Comparison of ENCODE assay signal across 20 mouse cellular contexts in the genomic region with DNA sequence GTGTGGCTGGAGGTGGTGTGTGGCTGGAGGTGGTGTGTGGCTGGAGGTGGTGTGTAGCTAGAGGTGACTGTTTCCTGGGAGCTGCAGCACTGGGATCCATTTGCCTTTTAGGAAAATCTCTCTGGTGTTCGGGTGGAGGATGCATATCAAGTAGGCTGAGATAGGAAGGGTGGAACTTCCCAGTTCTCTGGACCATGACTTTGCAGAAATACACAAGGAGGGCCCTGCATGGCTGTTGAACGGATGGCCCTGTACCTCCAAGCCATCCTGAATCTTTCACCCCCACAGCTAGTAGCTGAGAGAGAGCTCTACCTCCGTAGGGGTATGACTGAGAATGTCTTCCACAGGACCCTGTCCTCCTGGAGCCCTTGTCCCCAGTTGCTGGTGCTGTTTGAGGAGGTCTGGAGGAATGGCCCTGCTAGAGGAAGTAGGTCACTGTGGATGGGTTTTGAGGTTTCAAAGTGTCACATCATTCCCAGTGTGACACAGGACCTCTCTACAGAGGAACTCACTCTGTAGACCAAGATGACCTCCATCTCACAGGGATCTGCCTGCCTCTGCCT. TPM values are rescaled to one million over a fixed set of nuclear protein-coding genes. Genes with fewer than 3 reads are reported as not detected.
DNase-seq lines count a peak whose midpoint lies in the region; ATAC-seq and TF ChIP-seq lines count a peak whose summit lies in the region.
"Had no signal": no experiment of that assay in that cellular context is flagged by ENCODE, and none has a peak within 500 bp of the region (broad histone marks: within the 10 kb centered on the region; RNA-seq: fewer than 3 reads in every experiment).

No protein-coding gene starts in this region.

- peaks cover 36% of the 10 kb centered on the region for H3K4me1 ChIP-seq in hindbrain, embryonic 10.5 days (replicated peaks)
- peaks cover 20% of the 10 kb centered on the region for H3K4me1 ChIP-seq in hindbrain, embryonic 12.5 days
- H3K4me1 ChIP-seq in liver, embryonic 12.5 days, result peaks cover 80% of the 10 kb centered on the region
- H3K4me1 ChIP-seq in small intestine, adult 2 months (ENCODE audit: control insufficient read depth, insufficient read depth, insufficient read length, low read length), result peaks cover 37% of the 10 kb centered on the region
- peaks cover 33% of the 10 kb centered on the region for H3K4me1 ChIP-seq in kidney, embryonic 16.5 days (ENCODE audit: insufficient read depth, low read length)

- intact Hi-C loops in gastrocnemius, postnatal 36 days (cut with DNase I), result no loop called here

- WGBS in hindbrain, embryonic 10.5 days, result 89% methylated on average over 3 of the region's 3 CpGs
- 79% methylated on average over 3 of the region's 3 CpGs for WGBS in hindbrain, embryonic 12.5 days
- WGBS in liver, embryonic 12.5 days (ENCODE audit: insufficient replicate concordance), result 24% methylated on average over 3 of the region's 3 CpGs
- 52% methylated on average over 3 of the region's 3 CpGs for WGBS in small intestine, adult 2 months
- WGBS in kidney, embryonic 16.5 days, result 83% methylated on average over 3 of the region's 3 CpGs

- TF ChIP-seq CTCF in small intestine, adult 2 months (IDR thresholded peaks at IDR 0.05; ENCODE audit: extremely low read depth, insufficient read length, insufficient replicate concordance, low read depth, low read length), result no peak

- H3K9ac ChIP-seq in hindbrain, embryonic 12.5 days, result no peak overlapping the region
- H3K9ac ChIP-seq in liver, embryonic 12.5 days, result peak overlapping the region; percentile 60
- H3K9ac ChIP-seq in kidney, embryonic 16.5 days (replicated peaks; ENCODE audit: low read length), result no peak overlapping the region
- H3K9ac ChIP-seq: lung, embryonic 14.5 days; neural tube, embryonic 13.5 days had no signal

- H3K36me3 ChIP-seq in hindbrain, embryonic 10.5 days, result no peaks in the 10 kb centered on the region
- H3K36me3 ChIP-seq in hindbrain, embryonic 12.5 days, result no peaks in the 10 kb centered on the region
- no peaks in the 10 kb centered on the region for H3K36me3 ChIP-seq in liver, embryonic 12.5 days
- no peaks in the 10 kb centered on the region for H3K36me3 ChIP-seq in small intestine, adult 2 months (ENCODE audit: control insufficient read depth, insufficient read depth, low read length)
- H3K36me3 ChIP-seq in kidney, embryonic 16.5 days (ENCODE audit: insufficient read depth, low read length), result no peaks in the 10 kb centered on the region
- H3K36me3 ChIP-seq: forebrain, embryonic 10.5 days; neural tube, embryonic 13.5 days had no signal

- H3K9me3 ChIP-seq in hindbrain, embryonic 10.5 days, result no peaks in the 10 kb centered on the region
- no peaks in the 10 kb centered on the region for H3K9me3 ChIP-seq in hindbrain, embryonic 12.5 days (replicated peaks)
- H3K9me3 ChIP-seq in liver, embryonic 12.5 days (replicated peaks), result no peaks in the 10 kb centered on the region
- no peaks in the 10 kb centered on the region for H3K9me3 ChIP-seq in kidney, embryonic 16.5 days (ENCODE audit: low read length)
- H3K9me3 ChIP-seq: forebrain, embryonic 10.5 days; neural tube, embryonic 13.5 days had no signal

- H3K27ac ChIP-seq in hindbrain, embryonic 10.5 days, result peak overlapping the region; percentile 24; the same call in 1 of the 2 replicates
- H3K27ac ChIP-seq in hindbrain, embryonic 12.5 days, result no peak overlapping the region
- peak overlapping the region; percentile 97 for H3K27ac ChIP-seq in liver, embryonic 12.5 days
- peak overlapping the region; percentile 63 for H3K27ac ChIP-seq in small intestine, adult 2 months (ENCODE audit: insufficient read depth, low read depth, low read length)
- no peak overlapping the region for H3K27ac ChIP-seq in kidney, embryonic 16.5 days (ENCODE audit: low read length)
- H3K27ac ChIP-seq: forebrain, embryonic 10.5 days; neural tube, embryonic 13.5 days had no signal

- H3K27me3 ChIP-seq in hindbrain, embryonic 10.5 days (ENCODE audit: insufficient read depth, poor library complexity, severe bottlenecking), result peaks cover 3% of the 10 kb centered on the region; the same call in 1 of the 2 replicates
- H3K27me3 ChIP-seq in hindbrain, embryonic 12.5 days, result no peaks in the 10 kb centered on the region
- H3K27me3 ChIP-seq in liver, embryonic 12.5 days (replicated peaks), result no peaks in the 10 kb centered on the region
- H3K27me3 ChIP-seq in small intestine, adult 2 months (ENCODE audit: control insufficient read depth, insufficient read depth, low read length), result no peaks in the 10 kb centered on the region
- H3K27me3 ChIP-seq in kidney, embryonic 16.5 days (ENCODE audit: insufficient read depth, low read length), result no peaks in the 10 kb centered on the region
- H3K27me3 ChIP-seq: neural tube, embryonic 13.5 days had no signal

- no peak for ATAC-seq in hindbrain, embryonic 12.5 days (ENCODE audit: low FRiP score)
- ATAC-seq in liver, embryonic 12.5 days, result peak; percentile 59
- ATAC-seq in kidney, embryonic 16.5 days (ENCODE audit: low FRiP score, low TSS enrichment), result no peak
- ATAC-seq: hindbrain, embryonic 16.5 days had no signal

- H3K4me3 ChIP-seq in hindbrain, embryonic 10.5 days, result no peak overlapping the region
- H3K4me3 ChIP-seq in hindbrain, embryonic 12.5 days, result no peak overlapping the region
- H3K4me3 ChIP-seq in liver, embryonic 12.5 days, result peak overlapping the region; percentile 21
- no peak overlapping the region for H3K4me3 ChIP-seq in small intestine, adult 2 months (ENCODE audit: low read depth, low read length)
- no peak overlapping the region for H3K4me3 ChIP-seq in kidney, embryonic 16.5 days (ENCODE audit: low read length)
- H3K4me3 ChIP-seq: forebrain, embryonic 10.5 days; neural tube, embryonic 13.5 days had no signal

- no peak overlapping the region for H3K4me2 ChIP-seq in hindbrain, embryonic 12.5 days (replicated peaks)
- peak overlapping the region; percentile 57 for H3K4me2 ChIP-seq in liver, embryonic 12.5 days
- H3K4me2 ChIP-seq in kidney, embryonic 16.5 days (replicated peaks; ENCODE audit: low read depth, low read length), result no peak overlapping the region
- H3K4me2 ChIP-seq: lung, embryonic 14.5 days; neural tube, embryonic 13.5 days had no signal

- no peak for TF ChIP-seq POLR2A in small intestine, adult 2 months (IDR thresholded peaks at IDR 0.05; ENCODE audit: low read depth, low read length)

- no peak for DNase-seq in hindbrain, embryonic 10.5 days (ENCODE audit: low spot score)
- peak; percentile 73 for DNase-seq in c-Kit-negative CD71-positive TER-119-positive erythroid progenitor cells, embryonic 14.5 days (ENCODE audit: low read depth, low spot score)
- no peak for DNase-seq in gastrocnemius, postnatal 36 days
- DNase-seq: adrenal gland, adult 8-10 months; B cell, adult 2 months; cerebellum, postnatal 14 days; heart, postnatal 10 days; kidney, adult 18-20 months; kidney, postnatal 25 days; left cerebral cortex, postnatal 4 days; lung, embryonic 14.5 days; spleen, adult 18-20 months; thymus, postnatal 25 days had no signal

RNA-seq across cellular contexts. Expression of a gene that starts 3.8 kb away (rescaled TPM):
- polyA plus RNA-seq in hindbrain, embryonic 10.5 days (2016; fragmentation: Nextera tagmentation; extraction: Ambion mirVana), result 14.6 and 15.0 TPM in 2 replicates
- 16.7 TPM in 2 replicates for polyA plus RNA-seq in hindbrain, embryonic 12.5 days (2016; fragmentation: Nextera tagmentation; extraction: Ambion mirVana)
- polyA plus RNA-seq in liver, embryonic 12.5 days (2016; fragmentation: Nextera tagmentation; extraction: Ambion mirVana), result 134 and 136 TPM in 2 replicates
- polyA plus RNA-seq in small intestine, adult 2 months (2012; rRNA removed), result 34.3 and 66.7 TPM in 2 replicates
- 1 to 10 TPM; 7.8 to 8.6 TPM for total RNA-seq in gastrocnemius, postnatal 36 days (2021)
- 11.2 and 11.4 TPM in 2 replicates for polyA plus RNA-seq in kidney, embryonic 16.5 days (2015; fragmentation: Nextera tagmentation; extraction: Ambion mirVana)

RNA-seq across cellular contexts. Expression of a gene that starts 48.0 kb away (rescaled TPM):
- 680 and 779 TPM in 2 replicates for polyA plus RNA-seq in hindbrain, embryonic 10.5 days (2016; fragmentation: Nextera tagmentation; extraction: Ambion mirVana)
- 512 and 534 TPM in 2 replicates for polyA plus RNA-seq in hindbrain, embryonic 12.5 days (2016; fragmentation: Nextera tagmentation; extraction: Ambion mirVana)
- 688 TPM in 2 replicates for polyA plus RNA-seq in liver, embryonic 12.5 days (2016; fragmentation: Nextera tagmentation; extraction: Ambion mirVana)
- polyA plus RNA-seq in small intestine, adult 2 months (2012; rRNA removed), result 139 and 203 TPM in 2 replicates
- total RNA-seq in gastrocnemius, postnatal 36 days (2021), result 100 to 1,000 TPM; 210 to 242 TPM
- polyA plus RNA-seq in kidney, embryonic 16.5 days (2015; fragmentation: Nextera tagmentation; extraction: Ambion mirVana), result 746 and 752 TPM in 2 replicates

Comparison
In these comparisons a context has a peak if more than half of its experiments do, and no peak if none do; other contexts are left out.
1. H3K27ac ChIP-seq: peak in hindbrain, embryonic 10.5 days (single experiment), liver, embryonic 12.5 days (single experiment) and small intestine, adult 2 months (single experiment); none in hindbrain, embryonic 12.5 days (single experiment) and kidney, embryonic 16.5 days (single experiment).